Mouse (Mus musculus): ENCODE measurements around the gene Cry2. TPM values are rescaled to one million over a fixed set of nuclear protein-coding genes. Genes with fewer than 3 reads are reported as not detected.

Cry2 gene
- polyA plus RNA-seq, 1 experiment from 2014 or later = 19.0 TPM

DNA sequence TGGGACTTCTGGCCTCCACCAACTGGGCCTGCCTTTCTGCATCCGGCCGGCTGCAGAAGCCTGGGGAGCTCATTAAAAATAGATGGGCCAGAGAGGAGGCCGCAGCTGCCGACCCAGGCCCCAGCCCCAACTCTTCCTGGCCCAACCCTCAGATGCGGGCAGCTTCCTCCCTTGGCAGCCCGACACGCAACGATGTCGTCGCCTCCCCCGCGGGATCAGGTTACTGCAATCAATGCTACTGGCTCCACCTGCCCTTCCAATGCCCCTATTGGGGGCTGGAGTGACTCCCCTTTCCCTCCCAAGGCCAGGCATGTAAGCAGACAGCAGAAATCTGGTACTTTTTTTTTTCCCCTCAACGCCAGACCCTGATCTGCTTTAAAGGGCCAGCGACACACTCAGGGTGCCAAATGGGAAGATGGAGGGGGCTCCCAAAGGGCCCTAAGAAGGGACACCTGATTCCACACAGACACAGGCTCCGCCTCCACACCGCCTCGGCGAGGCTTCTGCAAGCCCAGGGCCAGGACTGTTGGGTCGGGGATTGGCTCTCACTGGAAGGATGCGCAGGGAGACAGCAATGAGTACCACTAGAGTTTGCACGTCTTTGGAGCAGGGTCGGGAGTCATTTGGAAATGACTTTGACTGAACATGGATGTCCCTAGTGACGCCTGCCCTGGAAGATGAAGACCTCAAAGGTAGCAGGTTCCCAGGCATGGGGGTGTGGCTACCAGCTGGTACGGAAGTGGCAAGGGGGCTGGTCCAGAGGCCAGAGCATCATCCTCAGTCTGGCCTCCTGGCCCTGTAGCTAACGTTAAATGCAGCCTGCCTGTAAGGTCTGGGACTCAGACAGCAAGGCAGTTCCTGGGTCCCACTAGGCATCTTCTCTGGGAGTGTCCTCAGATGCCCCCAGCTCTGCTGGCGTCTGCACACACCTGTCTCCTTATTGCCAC is 41.3 kb downstream of the Cry2 start:
- H3K9ac ChIP-seq = peak overlapping the region; percentile 74

GRCm38 (mm10) chr2:92391703-92392317 is 42.0 kb downstream of the Cry2 start:
- peak overlapping the region; percentile 64 for H3K4me2 ChIP-seq
- H3K4me1 ChIP-seq = peaks cover 44% of the 10 kb centered on the region
- ATAC-seq (ENCODE audit: extremely low read depth, insufficient number of reproducible peaks, low FRiP score, low TSS enrichment) = no peak
- H3K36me3 ChIP-seq = no peaks in the 10 kb centered on the region
- peak overlapping the region; percentile 42 for H3K4me3 ChIP-seq
- H3K9ac ChIP-seq = peak overlapping the region; percentile 74
- H3K27ac ChIP-seq (replicated peaks) = 0 out of 2 replicates have a peak overlapping the region, but pooled peaks have one; percentile 21
- H3K27me3 ChIP-seq (replicated peaks) = peaks cover 87% of the 10 kb centered on the region
- 31% methylated on average over 11 of the region's 11 CpGs for WGBS
- no peaks in the 10 kb centered on the region for H3K9me3 ChIP-seq

More for the DNA sequence above, 41.3 kb downstream of the Cry2 start:
- Histone ChIP-seq H3K4me1 (peaks cover 44% of the 10 kb centered on the region), H3K27me3 (replicated peaks) (peaks cover 82% of the 10 kb centered on the region), H3K36me3 (no peaks in the 10 kb centered on the region), H3K4me3 (peak overlapping the region; percentile 42), H3K27ac (replicated peaks) (0 out of 2 replicates have a peak overlapping the region, but pooled peaks have one; percentile 21), H3K9me3 (no peaks in the 10 kb centered on the region), H3K4me2 (peak overlapping the region; percentile 64)
- ATAC-seq (ENCODE audit: extremely low read depth, insufficient number of reproducible peaks, low FRiP score, low TSS enrichment) = no peak
- 5% methylated on average over 26 of the region's 26 CpGs for WGBS

DNA sequence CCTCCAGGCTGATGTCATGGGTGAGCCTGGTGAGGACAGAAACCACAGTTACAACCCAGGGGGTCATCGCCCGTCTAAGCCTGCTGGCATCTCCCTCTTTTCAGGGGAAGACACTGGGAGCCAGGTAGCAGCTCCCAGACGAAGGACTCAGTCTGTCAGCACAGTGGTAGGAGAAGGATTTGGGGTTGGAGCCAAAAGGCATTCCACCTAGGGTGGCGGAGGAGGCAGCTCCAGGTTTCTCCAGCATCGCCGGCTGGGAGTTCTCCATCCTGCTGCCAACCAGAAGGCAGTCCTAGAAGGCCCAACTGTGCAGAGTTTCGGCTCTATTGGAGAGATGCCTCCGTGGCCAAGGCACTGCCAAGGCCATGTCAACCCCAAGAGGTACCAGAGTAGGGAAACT is 42.7 kb downstream of the Cry2 start:
- Histone ChIP-seq H3K27me3 (replicated peaks) (peaks cover 83% of the 10 kb centered on the region), H3K9ac (no peak overlapping the region), H3K27ac (replicated peaks) (no peak overlapping the region), H3K9me3 (no peaks in the 10 kb centered on the region), H3K4me3 (no peak overlapping the region), H3K36me3 (peaks cover 5% of the 10 kb centered on the region), H3K4me2 (no peak overlapping the region), H3K4me1 (peaks cover 44% of the 10 kb centered on the region)
- 79% methylated on average over 8 of the region's 8 CpGs for WGBS
- ATAC-seq (ENCODE audit: extremely low read depth, insufficient number of reproducible peaks, low FRiP score, low TSS enrichment) = no peak

GRCm38 (mm10) chr2:92390206-92390930 is 43.5 kb downstream of the Cry2 start:
- H3K27me3 ChIP-seq (replicated peaks) = peaks cover 76% of the 10 kb centered on the region
- H3K4me1 ChIP-seq = peaks cover 44% of the 10 kb centered on the region

GRCm38 (mm10) chr2:92389645-92390044 is 44.2 kb downstream of the Cry2 start:
- H3K4me1 ChIP-seq = peaks cover 44% of the 10 kb centered on the region
- H3K27ac ChIP-seq (replicated peaks) = no peak overlapping the region
- H3K4me2 ChIP-seq = peak overlapping the region; percentile 91
- H3K4me3 ChIP-seq = peak overlapping the region; percentile 72
- no peak for ATAC-seq (ENCODE audit: extremely low read depth, insufficient number of reproducible peaks, low FRiP score, low TSS enrichment)
- peaks cover 69% of the 10 kb centered on the region for H3K27me3 ChIP-seq (replicated peaks)
- no peak overlapping the region for H3K9ac ChIP-seq
- peaks cover 14% of the 10 kb centered on the region for H3K36me3 ChIP-seq
- WGBS = 11% methylated on average over 10 of the region's 10 CpGs
- H3K9me3 ChIP-seq = no peaks in the 10 kb centered on the region

More at GRCm38 (mm10) chr2:92390206-92390930, 43.5 kb downstream of the Cry2 start:
- ATAC-seq (ENCODE audit: extremely low read depth, insufficient number of reproducible peaks, low FRiP score, low TSS enrichment) = no peak
- Histone ChIP-seq H3K36me3 (peaks cover 12% of the 10 kb centered on the region), H3K9ac (no peak overlapping the region), H3K9me3 (no peaks in the 10 kb centered on the region), H3K4me3 (no peak overlapping the region), H3K27ac (replicated peaks) (no peak overlapping the region), H3K4me2 (peak overlapping the region; percentile 91; the same call in 1 of the 2 replicates)
- whole genome bisulfite sequencing = 68% methylated on average over 6 of the region's 6 CpGs

GRCm38 (mm10) chr2:92388891-92389641 is 44.8 kb downstream of the Cry2 start:
- Histone ChIP-seq H3K27me3 (replicated peaks) (peaks cover 64% of the 10 kb centered on the region), H3K9ac (peak overlapping the region; percentile 82), H3K4me3 (peak overlapping the region; percentile 72)

GRCm38 (mm10) chr2:92388081-92388517 is 45.7 kb downstream of the Cry2 start:
- H3K4me1 ChIP-seq = peaks cover 44% of the 10 kb centered on the region
- peak overlapping the region; percentile 72 for H3K4me3 ChIP-seq
- H3K36me3 ChIP-seq = peaks cover 20% of the 10 kb centered on the region
- H3K4me2 ChIP-seq = peak overlapping the region; percentile 91
- peaks cover 55% of the 10 kb centered on the region for H3K27me3 ChIP-seq (replicated peaks)
- 62% methylated on average over 3 of the region's 3 CpGs for WGBS
- no peak overlapping the region for H3K27ac ChIP-seq (replicated peaks)
- no peaks in the 10 kb centered on the region for H3K9me3 ChIP-seq
- H3K9ac ChIP-seq = peak overlapping the region; percentile 82
- no peak for ATAC-seq (ENCODE audit: extremely low read depth, insufficient number of reproducible peaks, low FRiP score, low TSS enrichment)

More at GRCm38 (mm10) chr2:92388891-92389641, 44.8 kb downstream of the Cry2 start:
- peaks cover 44% of the 10 kb centered on the region for H3K4me1 ChIP-seq
- peak overlapping the region; percentile 91 for H3K4me2 ChIP-seq
- H3K27ac ChIP-seq (replicated peaks) = no peak overlapping the region
- H3K9me3 ChIP-seq = no peaks in the 10 kb centered on the region
- WGBS = under 1% methylated on average over 58 of the region's 62 CpGs
- peak; percentile 79 for ATAC-seq (ENCODE audit: extremely low read depth, insufficient number of reproducible peaks, low FRiP score, low TSS enrichment)
- H3K36me3 ChIP-seq = peaks cover 14% of the 10 kb centered on the region

GRCm38 (mm10) chr2:92387646-92388045 is 46.2 kb downstream of the Cry2 start:
- Histone ChIP-seq H3K4me3 (no peak overlapping the region), H3K9me3 (no peaks in the 10 kb centered on the region), H3K4me2 (no peak overlapping the region), H3K27ac (replicated peaks) (no peak overlapping the region), H3K36me3 (peaks cover 24% of the 10 kb centered on the region), H3K9ac (no peak overlapping the region), H3K4me1 (peaks cover 42% of the 10 kb centered on the region), H3K27me3 (replicated peaks) (peaks cover 50% of the 10 kb centered on the region)
- 72% methylated on average over 4 of the region's 4 CpGs for WGBS
- no peak for ATAC-seq (ENCODE audit: extremely low read depth, insufficient number of reproducible peaks, low FRiP score, low TSS enrichment)

DNA sequence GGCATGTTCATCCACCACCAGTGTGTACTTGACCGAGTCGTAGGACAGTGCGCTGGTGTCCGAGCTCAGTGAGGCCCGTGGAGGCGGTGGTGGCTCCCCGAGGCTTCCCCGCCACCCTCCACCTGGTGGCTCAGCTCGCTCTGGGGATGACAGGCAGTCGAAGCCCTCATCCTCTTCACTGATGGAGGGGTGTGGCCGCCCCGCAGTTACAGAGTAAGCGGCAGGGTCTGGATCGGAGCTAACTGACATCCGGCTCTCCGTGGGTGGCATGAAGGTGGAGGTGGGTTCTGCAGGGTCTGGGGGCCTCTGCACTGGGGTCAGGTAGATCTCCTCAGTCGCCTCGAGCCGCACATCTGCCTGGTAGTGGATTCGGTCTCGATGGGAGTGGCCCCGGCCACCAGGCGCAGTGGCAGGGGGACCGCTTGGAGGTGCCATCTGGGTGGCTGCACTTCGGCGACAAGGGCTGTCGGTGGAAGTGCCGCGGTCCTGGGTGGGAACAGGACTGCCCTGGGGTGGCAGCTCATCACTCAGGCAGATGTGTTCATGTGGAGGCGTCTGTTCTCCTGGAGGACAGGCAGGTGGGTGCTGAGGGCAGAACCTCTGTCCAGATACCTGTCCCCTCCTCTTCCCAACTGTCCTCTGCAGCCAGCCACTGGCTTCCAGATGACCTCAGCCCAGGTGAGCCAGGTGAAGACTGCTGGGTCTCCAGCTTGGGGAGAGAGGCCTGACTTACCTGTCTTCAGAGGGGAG is 46.8 kb downstream of the Cry2 start:
- Histone ChIP-seq H3K9ac (no peak overlapping the region), H3K4me1 (peaks cover 36% of the 10 kb centered on the region), H3K9me3 (no peaks in the 10 kb centered on the region), H3K36me3 (peaks cover 31% of the 10 kb centered on the region), H3K27ac (replicated peaks) (no peak overlapping the region), H3K4me3 (no peak overlapping the region), H3K4me2 (no peak overlapping the region), H3K27me3 (replicated peaks) (peaks cover 44% of the 10 kb centered on the region)
- 79% methylated on average over 30 of the region's 30 CpGs for WGBS
- no peak for ATAC-seq (ENCODE audit: extremely low read depth, insufficient number of reproducible peaks, low FRiP score, low TSS enrichment)

All from heart, embryonic 13.5 days (tissue).